Mouse (Mus musculus) neural tube, embryonic 15.5 days (tissue): ENCODE data around the gene Cxcr4. TPM values are rescaled to one million over a fixed set of nuclear protein-coding genes. Genes with fewer than 3 reads are reported as not detected.
"Not testable (repeated sequence)": the region's sequence is repeated elsewhere in the genome, so short reads cannot be mapped to it uniquely, and the experiment has no call there.

Experiments
- ATAC-seq: fragments of 200-750 bp; cut with Nextera tagmentation; 2 replicates; pipeline ENCODE4 v1.8.0; 2017; ENCODE audit warnings: mild to moderate bottlenecking, moderate TSS enrichment, moderate library complexity; ENCODE audit not compliant: low FRiP score
- H3K27ac ChIP-seq: fragments of 300-500 bp; sonication (generic); replicated peaks from 2 replicates; pipeline ENCODE4 v1.5.1; 2015; ENCODE audit warnings: mild to moderate bottlenecking, inconsistent platforms
- H3K27me3 ChIP-seq: fragments of 300-500 bp; sonication (generic); replicated peaks from 2 replicates; pipeline ENCODE4 v1.6.1; 2015; ENCODE audit warnings: inconsistent platforms
- H3K36me3 ChIP-seq: fragments of 300-500 bp; sonication (generic); 2 replicates; pipeline ENCODE4 v1.6.1; 2015; ENCODE audit warnings: inconsistent platforms
- H3K4me1 ChIP-seq: fragments of 300-500 bp; sonication (generic); 2 replicates; pipeline ENCODE4 v1.6.1; 2015; ENCODE audit warnings: inconsistent platforms
- H3K4me2 ChIP-seq: fragments of 300-500 bp; sonication (generic); 2 replicates; pipeline ENCODE4 v1.6.1; 2015; ENCODE audit warnings: inconsistent platforms, mild to moderate bottlenecking, moderate library complexity
- H3K4me3 ChIP-seq: fragments of 300-500 bp; sonication (generic); replicated peaks from 2 replicates; pipeline ENCODE4 v1.5.1; 2015; ENCODE audit warnings: mild to moderate bottlenecking, inconsistent platforms
- H3K9ac ChIP-seq: fragments of 300-500 bp; sonication (generic); replicated peaks from 2 replicates; pipeline ENCODE4 v1.6.1; 2015; ENCODE audit warnings: mild to moderate bottlenecking, inconsistent platforms
- H3K9me3 ChIP-seq: fragments of 300-500 bp; sonication (generic); replicated peaks from 2 replicates; pipeline ENCODE4 v1.6.1; 2016; ENCODE audit warnings: inconsistent platforms
- WGBS: fragments of 180-500 bp; shearing (Covaris S2); methylation state at CpG from one replicate; pipeline ENCODE4 v1.1.7; 2015; ENCODE audit warnings: mixed read lengths; 5-methylcytosine and 5-hydroxymethylcytosine counted together
- polyA plus RNA-seq: library from polyadenylated mRNA; unstranded; fragments of >200 nt; fragmentation: Nextera tagmentation; extraction: Ambion mirVana; gene quantifications from 2 replicates; pipeline ENCODE4 v1.2.1, GENCODE M21; 2015

Gene Cxcr4
- polyA plus RNA-seq, 1 experiment from 2014 or later, result 4.2 TPM

DNA sequence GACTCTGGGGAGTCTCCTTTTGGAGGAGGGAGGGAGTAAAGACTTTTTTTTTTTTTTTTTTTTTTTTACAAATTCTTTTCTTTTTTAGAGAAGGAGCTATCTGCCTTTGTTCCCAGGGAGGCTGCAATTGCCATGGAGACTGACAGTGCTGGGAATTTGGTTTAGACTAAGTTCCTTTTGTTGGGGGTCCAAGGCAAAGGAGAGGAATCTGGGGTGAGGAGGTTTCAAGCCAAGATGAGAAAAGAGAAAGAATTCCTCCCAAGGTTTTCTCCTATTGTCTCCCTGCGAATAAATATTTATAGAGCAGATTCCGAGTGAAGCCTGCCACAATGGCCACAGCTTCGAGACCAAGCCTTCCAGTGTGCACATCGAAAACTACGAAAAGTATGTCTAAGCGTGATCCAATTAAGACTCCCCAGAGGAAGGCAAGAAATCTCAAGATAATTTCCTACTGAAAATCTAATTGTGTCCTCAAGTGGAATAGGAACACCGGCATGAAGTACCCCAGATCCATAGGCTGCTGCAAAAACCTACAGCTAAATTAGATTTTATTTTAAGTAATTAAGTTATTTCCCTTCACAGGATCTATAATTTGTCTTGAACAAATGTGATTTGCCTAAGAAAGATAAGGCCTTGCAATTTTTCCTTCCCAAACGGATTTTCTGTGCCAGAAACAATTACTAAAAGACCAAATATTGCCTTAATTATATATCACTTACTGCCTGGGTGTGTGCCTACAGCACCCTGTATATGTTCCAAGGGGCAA is 5.7 kb downstream of the Cxcr4 start:
- Histone ChIP-seq H3K4me3 (no peak overlapping the region), H3K27ac (peak overlapping the region; percentile 33; the same call in 1 of the 2 replicates), H3K9ac (no peak overlapping the region), H3K27me3 (no peaks in the 10 kb centered on the region), H3K4me2 (no peak overlapping the region), H3K4me1 (peaks cover 14% of the 10 kb centered on the region), H3K36me3 (no peaks in the 10 kb centered on the region), H3K9me3 (no peaks in the 10 kb centered on the region)
- ATAC-seq, result no peak
- 15% methylated on average over 8 of the region's 8 CpGs for WGBS

DNA sequence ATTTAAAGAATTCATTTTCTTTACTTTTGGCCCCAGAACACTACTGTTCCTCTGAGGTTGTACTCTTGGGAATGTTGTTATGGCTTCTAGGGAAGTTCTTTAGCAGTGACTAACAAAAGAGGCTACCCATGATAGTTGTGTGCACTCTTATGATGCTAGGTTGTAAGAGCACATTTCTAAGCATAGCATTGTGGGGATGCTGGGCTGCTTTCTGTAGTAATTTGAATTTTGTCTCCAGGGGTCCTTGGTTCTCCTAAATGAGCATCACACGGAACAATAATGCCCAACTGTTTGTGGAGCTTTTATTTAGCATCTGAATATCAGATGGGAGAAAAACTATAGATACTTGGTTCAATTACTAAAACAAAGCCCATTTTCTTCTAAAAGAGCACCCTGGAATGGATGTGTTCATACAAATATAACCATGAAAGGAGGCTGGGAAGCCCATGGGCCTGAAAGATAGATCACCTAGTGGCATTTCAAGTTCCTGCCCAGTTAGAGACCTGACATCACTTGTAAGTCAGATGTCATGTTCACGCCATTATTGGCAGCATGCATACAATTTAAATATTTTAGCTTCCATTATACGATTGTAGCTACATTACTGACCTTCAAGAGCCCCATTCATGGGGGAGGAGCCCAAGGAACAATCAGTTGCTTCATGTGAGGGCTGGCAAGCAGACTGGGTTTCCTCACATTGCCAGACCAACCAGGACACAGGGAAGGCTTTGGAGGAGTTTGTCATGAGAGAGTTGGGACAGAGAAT is 6.5 kb downstream of the Cxcr4 start:
- Histone ChIP-seq H3K9me3 (no peaks in the 10 kb centered on the region), H3K27me3 (no peaks in the 10 kb centered on the region), H3K27ac (peak overlapping the region; percentile 2; the same call in 1 of the 2 replicates), H3K36me3 (no peaks in the 10 kb centered on the region), H3K4me3 (no peak overlapping the region), H3K4me1 (peaks cover 9% of the 10 kb centered on the region), H3K9ac (no peak overlapping the region), H3K4me2 (no peak overlapping the region)
- WGBS, result 16% methylated on average over 3 of the region's 3 CpGs
- peak; percentile 54 for ATAC-seq

GRCm38 (mm10) chr1:128584716-128585115 is 7.4 kb downstream of the Cxcr4 start:
- 97% methylated on average over 1 of the region's 1 CpGs for WGBS
- H3K9me3 ChIP-seq, H3K36me3 ChIP-seq, H3K9ac ChIP-seq, ATAC-seq, H3K4me2 ChIP-seq, H3K27me3 ChIP-seq, H3K4me3 ChIP-seq, H3K4me1 ChIP-seq: not testable (repeated sequence)
- 0 out of 2 replicates have a peak overlapping the region, but pooled peaks have one; percentile 25 for H3K27ac ChIP-seq

GRCm38 (mm10) chr1:128583279-128583872 is 8.7 kb downstream of the Cxcr4 start:
- H3K36me3 ChIP-seq, result no peaks in the 10 kb centered on the region
- no peak for ATAC-seq
- no peaks in the 10 kb centered on the region for H3K27me3 ChIP-seq
- H3K4me3 ChIP-seq, result no peak overlapping the region
- H3K9me3 ChIP-seq, result no peaks in the 10 kb centered on the region
- H3K27ac ChIP-seq, result no peak overlapping the region
- H3K4me2 ChIP-seq, result no peak overlapping the region
- WGBS, result 38% methylated on average over 6 of the region's 6 CpGs
- peaks cover 7% of the 10 kb centered on the region for H3K4me1 ChIP-seq
- no peak overlapping the region for H3K9ac ChIP-seq

DNA sequence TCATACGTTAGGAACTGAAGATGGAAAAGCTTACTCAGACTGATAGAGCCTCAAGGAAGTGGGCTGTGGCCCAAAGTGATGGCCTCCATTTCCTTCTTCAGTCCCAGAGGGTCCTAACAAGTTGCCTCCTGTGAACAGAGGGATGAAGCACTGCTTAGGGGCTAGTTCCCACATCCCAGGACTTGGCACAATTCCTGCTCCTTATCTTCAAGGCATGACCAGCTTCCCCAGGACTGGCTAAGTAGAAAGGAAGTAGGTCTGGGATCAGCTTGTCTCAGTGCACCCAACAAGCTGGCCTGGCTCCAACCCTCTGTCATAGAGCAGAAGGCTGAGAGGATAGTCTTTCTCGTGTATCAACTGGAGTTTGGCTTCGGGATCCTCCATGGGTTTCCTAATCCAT is 11.8 kb downstream of the Cxcr4 start:
- Histone ChIP-seq H3K4me3 (no peak overlapping the region), H3K9ac (no peak overlapping the region), H3K4me1 (peaks cover 4% of the 10 kb centered on the region; the same call in 1 of the 2 replicates), H3K36me3 (no peaks in the 10 kb centered on the region), H3K27me3 (no peaks in the 10 kb centered on the region), H3K4me2 (no peak overlapping the region), H3K27ac (no peak overlapping the region), H3K9me3 (no peaks in the 10 kb centered on the region)
- WGBS, result 84% methylated on average over 3 of the region's 3 CpGs
- no peak for ATAC-seq

- no peak overlapping the region for H3K4me3 ChIP-seq
- H3K4me2 ChIP-seq, result no peak overlapping the region
- no peaks in the 10 kb centered on the region for H3K36me3 ChIP-seq
- no peak for ATAC-seq
- no peak overlapping the region for H3K27ac ChIP-seq
- no peaks in the 10 kb centered on the region for H3K9me3 ChIP-seq
- no peak overlapping the region for H3K9ac ChIP-seq
- 31% methylated on average over 2 of the region's 2 CpGs for WGBS
- H3K27me3 ChIP-seq, result no peaks in the 10 kb centered on the region
- H3K4me1 ChIP-seq, result peaks cover 3% of the 10 kb centered on the region; the same call in 1 of the 2 replicates
Measured at GRCm38 (mm10) chr1:128578454-128578853, 13.6 kb downstream of the Cxcr4 start.

- no peaks in the 10 kb centered on the region for H3K27me3 ChIP-seq
- 89% methylated on average over 4 of the region's 4 CpGs for WGBS
- no peaks in the 10 kb centered on the region for H3K36me3 ChIP-seq
- no peak overlapping the region for H3K4me3 ChIP-seq
- H3K4me1 ChIP-seq, result no peaks in the 10 kb centered on the region
- no peak for ATAC-seq
- no peak overlapping the region for H3K4me2 ChIP-seq
- H3K9ac ChIP-seq, result no peak overlapping the region
- no peak overlapping the region for H3K27ac ChIP-seq
- H3K9me3 ChIP-seq, result no peaks in the 10 kb centered on the region
Measured at GRCm38 (mm10) chr1:128575096-128575495, 17.0 kb downstream of the Cxcr4 start.

DNA sequence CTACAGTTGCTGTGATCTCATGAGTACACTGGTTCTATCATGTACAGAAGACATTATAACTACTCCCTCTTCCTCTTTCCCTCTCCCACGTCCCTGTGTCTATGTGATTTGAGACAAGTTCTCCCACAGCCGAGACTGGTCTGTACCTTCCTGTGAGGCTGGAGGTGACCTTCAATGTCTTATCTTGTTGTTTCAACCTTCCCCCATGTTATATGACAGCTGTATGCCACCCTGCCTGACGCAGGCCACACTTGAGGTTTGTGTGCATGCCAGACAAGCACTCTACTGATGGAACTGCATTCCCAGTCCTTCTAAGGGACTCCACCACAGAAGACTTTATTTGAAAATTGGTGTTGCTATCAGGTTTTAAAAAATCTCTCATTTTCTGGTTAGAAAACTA is 21.1 kb downstream of the Cxcr4 start:
- no peaks in the 10 kb centered on the region for H3K36me3 ChIP-seq
- H3K27me3 ChIP-seq, result no peaks in the 10 kb centered on the region
- no peak overlapping the region for H3K4me3 ChIP-seq
- no peak overlapping the region for H3K4me2 ChIP-seq
- H3K9ac ChIP-seq, result no peak overlapping the region
- H3K4me1 ChIP-seq, result peaks cover 9% of the 10 kb centered on the region; the same call in 1 of the 2 replicates
- no peaks in the 10 kb centered on the region for H3K9me3 ChIP-seq
- 79% methylated on average over 3 of the region's 3 CpGs for WGBS
- no peak overlapping the region for H3K27ac ChIP-seq
- ATAC-seq, result no peak

DNA sequence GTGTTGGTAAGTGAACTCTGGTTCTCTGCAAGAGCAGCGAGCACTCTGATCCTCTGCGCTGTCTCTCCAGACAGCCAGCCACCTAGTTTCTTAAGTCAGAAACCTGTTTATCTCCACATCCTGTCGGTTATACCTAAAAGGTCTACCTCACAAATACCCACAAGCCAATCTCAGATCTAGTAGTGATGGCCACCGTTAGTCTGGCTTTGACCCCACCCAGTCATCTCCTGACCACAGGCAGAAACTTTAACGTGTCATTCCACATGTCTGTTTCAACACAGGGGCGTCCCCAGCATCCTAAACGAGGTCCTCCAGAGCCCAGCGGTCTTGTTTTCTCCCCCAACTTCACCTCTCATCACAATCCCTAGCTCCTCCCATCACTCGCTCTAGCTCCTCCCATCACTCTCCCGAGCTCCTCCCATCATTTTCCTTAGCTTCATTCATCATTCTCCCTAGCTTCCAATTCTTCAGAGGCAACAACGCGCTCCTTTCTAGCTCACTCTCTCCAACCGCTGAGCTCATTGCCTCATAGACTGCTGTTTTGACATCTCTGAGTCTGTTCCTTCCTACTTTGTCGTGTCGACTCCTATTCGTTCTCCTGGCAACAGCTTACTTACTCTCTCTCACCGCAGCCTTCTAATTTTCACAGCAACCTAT is 22.0 kb downstream of the Cxcr4 start:
- Histone ChIP-seq H3K4me3 (no peak overlapping the region), H3K27ac (no peak overlapping the region), H3K27me3 (no peaks in the 10 kb centered on the region), H3K36me3 (no peaks in the 10 kb centered on the region), H3K9me3 (no peaks in the 10 kb centered on the region), H3K4me2 (no peak overlapping the region), H3K4me1 (peaks cover 9% of the 10 kb centered on the region; the same call in 1 of the 2 replicates), H3K9ac (no peak overlapping the region)
- 86% methylated on average over 17 of the region's 17 CpGs for WGBS
- no peak for ATAC-seq

DNA sequence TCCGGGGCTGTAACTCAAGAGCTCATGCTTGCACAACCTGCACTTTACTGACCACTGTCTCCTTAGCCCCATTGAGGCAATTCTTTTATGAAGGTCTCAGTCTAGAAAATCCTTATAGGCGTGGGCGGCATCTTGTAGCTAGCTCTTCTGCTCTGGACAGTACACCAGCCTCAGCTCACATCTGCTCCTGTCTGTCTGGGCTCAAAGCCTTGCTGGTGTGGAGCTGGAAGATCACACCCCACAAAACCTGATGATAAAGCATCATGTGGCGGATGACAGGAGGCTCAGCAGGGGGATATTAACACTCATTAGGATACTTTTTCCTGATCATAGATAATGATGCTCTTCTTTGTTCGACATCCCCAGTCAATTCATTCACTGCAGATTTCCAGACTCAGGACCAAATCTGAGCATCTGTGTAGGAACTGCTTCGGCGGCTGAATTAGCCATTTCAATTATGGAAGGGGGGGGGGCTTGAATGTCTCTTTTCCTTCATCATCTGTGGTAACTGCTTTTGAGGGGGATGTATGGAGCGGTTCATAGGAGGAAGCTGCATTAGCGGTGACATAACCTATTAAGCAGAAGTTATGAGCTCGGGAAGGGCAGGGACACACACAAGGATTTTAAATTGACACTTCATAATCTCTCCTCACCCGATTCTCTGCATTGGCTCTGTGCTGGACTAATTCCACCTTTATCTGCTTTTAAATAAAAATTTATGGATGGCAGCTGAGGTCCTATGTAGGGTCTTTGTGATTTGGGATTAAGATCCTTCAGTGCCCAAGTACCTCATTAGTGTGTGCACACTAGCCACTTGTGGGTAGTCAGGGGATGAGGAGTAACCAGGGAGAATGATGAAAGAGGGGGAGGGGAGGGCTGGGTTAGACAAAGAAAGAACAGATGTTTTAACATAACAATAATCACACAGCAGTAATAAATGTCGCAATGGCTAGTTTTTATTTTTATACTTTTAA is 24.6 kb downstream of the Cxcr4 start:
- H3K4me1 ChIP-seq, result peaks cover 9% of the 10 kb centered on the region; the same call in 1 of the 2 replicates
- no peak overlapping the region for H3K4me3 ChIP-seq
- ATAC-seq, result peak; percentile 52
- no peaks in the 10 kb centered on the region for H3K36me3 ChIP-seq
- H3K27ac ChIP-seq, result no peak overlapping the region
- no peak overlapping the region for H3K9ac ChIP-seq
- no peaks in the 10 kb centered on the region for H3K27me3 ChIP-seq
- 41% methylated on average over 12 of the region's 12 CpGs for WGBS
- peak overlapping the region; percentile 23; the same call in 1 of the 2 replicates for H3K4me2 ChIP-seq
- H3K9me3 ChIP-seq, result no peaks in the 10 kb centered on the region
